Mouse (Mus musculus) skeletal muscle tissue, adult 2 months (tissue): ENCODE data around the gene Pramel1.
"Not testable (repeated sequence)": the region's sequence is repeated elsewhere in the genome, so short reads cannot be mapped to it uniquely, and the experiment has no call there.

ENCODE experiments used
- DNase-seq: peaks from one replicate; pipeline ENCODE4 v3.0.0-alpha.2; 2012; ENCODE audit warnings: low read depth, low spot score

Pramel1 gene

GRCm38 (mm10) chr4:143394181-143394580 is at the start of gene Pramel1:
Gene Pramel1 (plus strand): TSS chr4:143394428.
- no peak for DNase-seq

GRCm38 (mm10) chr4:143345491-143345890 is 48.7 kb upstream of the Pramel1 start:
- not testable (repeated sequence) for DNase-seq

DNA sequence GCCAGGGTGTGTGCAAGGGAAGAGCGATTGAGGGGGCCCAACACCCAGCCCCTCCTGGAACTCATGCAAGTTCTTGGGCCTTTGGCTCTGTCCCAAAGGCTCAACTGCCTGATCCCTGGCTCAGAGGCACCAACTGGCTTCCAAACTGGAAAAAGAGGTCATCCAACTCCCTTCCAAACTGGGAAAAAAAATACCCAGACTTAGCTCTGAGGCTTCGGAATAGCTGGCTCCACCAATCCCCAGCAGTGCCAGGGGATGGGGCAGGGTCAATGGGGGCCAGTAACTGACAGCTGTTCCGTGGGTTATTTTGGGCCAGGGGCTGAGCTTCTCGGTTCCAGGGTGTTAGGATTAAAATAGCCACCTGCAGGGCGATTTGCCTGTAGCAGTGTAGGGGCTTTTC is 45.5 kb upstream of the Pramel1 start:
- DNase-seq = peak; percentile 78

- peak; percentile 88 for DNase-seq
Measured at GRCm38 (mm10) chr4:143349484-143349906, 44.7 kb upstream of the Pramel1 start, which contains the start of gene Lrrc38. Gene Lrrc38 (plus strand): TSS chr4:143349757.

GRCm38 (mm10) chr4:143350047-143351015 is 43.9 kb upstream of the Pramel1 start:
- peak; percentile 19 for DNase-seq

- peak; percentile 66 for DNase-seq
Measured at GRCm38 (mm10) chr4:143352301-143352700, 41.9 kb upstream of the Pramel1 start.

DNA sequence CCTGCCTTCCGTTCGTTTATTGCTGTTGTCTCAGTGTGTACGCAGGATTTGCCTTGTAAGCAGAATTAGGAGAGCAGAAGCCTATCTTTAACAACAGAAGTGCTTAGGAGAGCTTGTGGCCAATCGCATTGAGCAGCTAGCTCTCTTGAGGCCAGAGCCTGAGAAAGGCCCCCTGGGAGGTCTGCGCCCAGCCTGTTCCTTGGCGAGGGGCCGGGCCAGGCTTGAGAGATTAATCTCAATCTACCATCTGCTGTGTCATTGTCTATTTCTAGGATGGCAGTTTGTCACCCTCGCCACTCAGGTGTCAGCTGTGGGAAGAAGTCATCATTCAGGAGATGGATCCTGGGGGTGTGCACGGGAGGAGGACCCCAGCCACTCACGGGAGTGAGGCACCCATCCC is 32.7 kb upstream of the Pramel1 start:
- peak; percentile 45 for DNase-seq

GRCm38 (mm10) chr4:143366415-143367041 is 27.7 kb upstream of the Pramel1 start:
- DNase-seq = no peak

- DNase-seq = no peak
Measured at GRCm38 (mm10) chr4:143379480-143379879, 14.7 kb upstream of the Pramel1 start.

DNA sequence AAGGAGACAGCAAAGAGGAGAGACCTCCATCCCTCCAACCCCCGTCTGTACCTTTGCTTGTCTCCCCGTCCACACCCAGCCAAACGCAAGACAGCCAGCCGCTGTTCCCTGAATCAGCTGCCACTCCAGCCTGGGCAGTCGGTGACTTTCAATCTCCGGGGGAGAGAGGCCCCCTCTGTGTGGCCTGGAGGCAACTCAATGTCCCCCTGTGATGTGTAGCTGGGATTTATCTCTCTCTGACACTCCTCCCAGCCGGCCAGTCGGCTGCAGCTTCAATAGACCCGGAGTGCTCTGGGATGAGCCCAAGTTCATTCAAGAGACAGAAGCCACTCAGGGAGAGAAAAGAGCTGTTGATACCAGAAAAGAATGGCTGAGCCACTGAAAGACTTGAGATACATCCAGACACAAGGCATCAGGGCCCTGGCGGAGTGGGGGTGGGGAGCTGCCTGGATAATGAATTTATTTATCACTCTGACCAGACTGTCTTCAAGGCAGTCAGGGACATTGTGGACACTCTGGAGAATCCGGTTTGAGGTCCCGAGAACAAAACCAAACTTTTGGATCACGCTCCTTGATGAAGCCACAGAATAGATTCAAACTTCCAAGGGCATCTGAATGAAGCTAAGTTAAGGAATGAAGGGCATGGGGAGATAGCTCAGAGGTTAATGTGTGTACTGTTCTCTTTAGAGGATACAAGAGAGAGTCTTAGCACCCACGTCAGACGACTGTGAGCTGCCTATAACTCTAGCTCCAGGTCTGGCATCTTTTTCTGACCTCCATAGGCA is 14.1 kb upstream of the Pramel1 start:
- no peak for DNase-seq

- DNase-seq = no peak
Measured at GRCm38 (mm10) chr4:143380716-143381004, 13.6 kb upstream of the Pramel1 start.

DNA sequence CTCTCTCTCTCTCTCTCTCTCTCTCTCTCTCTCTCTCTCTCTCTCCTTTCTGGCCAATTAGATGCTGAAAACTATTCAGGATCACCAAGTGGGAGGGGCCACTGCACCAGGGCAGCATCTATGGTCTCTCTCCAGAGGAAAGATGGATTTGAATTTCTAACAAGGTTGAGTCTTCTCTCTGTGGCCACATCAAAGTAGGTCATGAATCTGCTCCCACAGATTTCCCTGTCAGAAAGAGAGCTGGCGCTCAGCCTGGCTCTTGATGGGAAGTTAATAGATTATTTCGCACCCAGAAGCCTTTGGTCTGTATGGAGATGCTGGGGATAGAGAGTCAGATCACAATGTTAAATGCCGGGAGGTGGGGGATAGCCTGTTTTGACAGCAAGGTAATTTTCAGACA is 12.1 kb upstream of the Pramel1 start:
- DNase-seq = no peak

DNA sequence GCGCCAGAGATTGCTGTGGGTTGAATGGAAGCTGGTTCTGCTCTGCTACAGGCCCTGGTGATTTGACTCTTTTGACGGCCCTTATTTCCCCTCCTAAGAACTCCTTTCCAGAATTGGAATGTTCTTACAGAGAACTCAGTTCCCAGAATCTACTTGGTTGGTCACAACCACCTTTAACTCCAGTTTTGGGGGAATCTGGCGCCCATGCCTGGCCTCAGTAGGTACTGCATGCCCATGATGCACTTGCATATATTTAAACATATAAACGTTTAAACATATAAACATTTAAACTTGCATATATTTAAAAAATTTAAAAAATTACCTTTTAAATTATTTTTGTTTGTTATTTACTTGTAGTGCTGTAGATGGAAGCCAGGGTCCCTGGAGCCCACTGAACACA is 10.6 kb upstream of the Pramel1 start:
- DNase-seq = no peak

DNA sequence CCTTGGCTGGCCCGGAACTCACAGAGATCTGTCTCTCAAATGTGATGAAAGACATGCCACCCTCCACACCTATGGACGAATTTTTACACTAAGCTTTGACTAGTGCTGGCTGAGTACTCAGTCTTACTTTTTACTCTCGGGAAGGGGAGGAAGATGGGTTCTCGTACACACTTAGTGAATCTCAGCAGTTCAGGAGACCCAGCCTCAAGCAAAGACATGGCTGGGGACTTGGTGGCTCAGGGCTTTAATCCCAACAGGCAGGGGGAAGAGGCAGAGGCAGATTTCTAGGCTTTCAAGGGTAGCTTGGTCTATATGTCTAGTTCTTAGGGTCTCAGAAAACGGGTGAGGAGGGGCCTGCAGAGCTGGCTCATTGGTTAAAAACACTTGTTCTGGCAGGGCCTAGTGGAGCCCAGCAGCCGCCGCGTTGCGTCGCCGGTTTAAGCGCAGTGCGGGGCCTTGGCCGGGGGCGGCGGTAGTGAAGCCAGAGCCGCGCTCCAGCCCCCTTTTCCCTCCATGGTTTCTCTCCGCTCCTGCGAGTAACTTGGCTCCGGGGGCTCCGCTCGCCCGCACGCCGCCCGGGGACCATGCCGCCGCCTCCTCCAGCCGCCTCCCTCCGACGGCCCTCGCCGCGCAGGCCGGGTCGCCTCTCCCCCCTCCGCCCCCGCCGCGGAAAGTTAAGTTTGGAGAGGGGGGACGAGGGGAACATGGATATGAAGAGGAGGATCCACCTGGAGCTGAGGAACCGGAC is 5.1 kb upstream of the Pramel1 start:
- DNase-seq = no peak

GRCm38 (mm10) chr4:143411566-143412218 is 17.5 kb downstream of the Pramel1 start:
- DNase-seq = no peak

- DNase-seq = peak; percentile 87
Measured at GRCm38 (mm10) chr4:143412219-143413092, 18.2 kb downstream of the Pramel1 start, which contains the start of gene Pramef8. Gene Pramef8 (plus strand): TSS chr4:143412426.

DNA sequence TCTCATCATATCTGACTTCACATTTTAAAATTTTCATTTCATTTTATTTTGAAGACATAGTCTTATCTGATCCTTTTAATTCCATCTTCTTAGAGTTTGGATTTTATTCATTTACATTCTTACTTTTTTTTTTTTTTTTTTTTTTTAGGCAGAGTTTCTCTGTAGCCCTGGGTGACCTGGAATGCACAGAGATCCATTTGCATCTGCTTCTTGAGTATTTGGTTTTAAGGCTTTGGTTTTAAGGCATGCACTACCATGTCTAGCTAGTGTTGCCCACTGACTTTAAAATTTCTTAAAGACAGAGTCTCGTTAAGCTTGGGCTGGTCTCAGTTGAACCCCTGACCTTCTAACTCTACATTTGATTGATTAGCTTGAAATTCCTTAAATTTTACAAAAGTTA is 19.4 kb downstream of the Pramel1 start:
- DNase-seq = no peak

GRCm38 (mm10) chr4:143414121-143414520 is 19.9 kb downstream of the Pramel1 start:
- DNase-seq = no peak

GRCm38 (mm10) chr4:143426770-143427169 is 32.5 kb downstream of the Pramel1 start:
- not testable (repeated sequence) for DNase-seq
